Mouse (Mus musculus): Measurements from ENCODE around the gene Gpr87. TPM values are rescaled to one million over a fixed set of nuclear protein-coding genes. Genes with fewer than 3 reads are reported as not detected.

The Gpr87 gene
- total and polyA plus RNA-seq, 3 experiments: not detected

DNA sequence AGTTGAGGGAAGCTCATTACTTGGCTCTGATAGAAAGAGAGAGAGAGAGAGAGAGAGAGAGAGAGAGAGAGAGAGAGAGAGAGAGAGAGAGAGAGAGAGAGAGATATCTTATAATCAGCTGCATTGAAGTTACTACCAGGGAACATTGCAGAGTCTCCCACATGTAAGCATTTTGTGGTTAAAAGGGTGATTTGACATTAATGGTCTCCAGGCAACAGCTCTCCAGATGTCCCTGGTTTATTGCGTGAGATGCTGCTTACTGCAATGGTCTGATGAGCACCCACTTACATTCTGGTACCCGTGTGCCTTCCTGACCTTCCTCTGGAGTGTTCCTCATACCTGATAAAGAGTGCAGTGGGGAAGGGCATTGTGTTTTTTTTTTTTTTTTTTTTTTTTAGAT lies 40.0 kb downstream of the Gpr87 start:
- Histone ChIP-seq H3K9me3 (replicated peaks; ENCODE audit: insufficient read depth, low read length) (no peaks in the 10 kb centered on the region), H3K27me3 (ENCODE audit: control insufficient read depth in 1 of 2, insufficient read depth in 2 of 2, low read length in 2 of 2) (no peaks in the 10 kb centered on the region), H3K4me3 (ENCODE audit: control insufficient read depth in 1 of 2, insufficient read depth in 1 of 2, low read depth in 2 of 2, low read length in 2 of 2) (no peak overlapping the region), H3K9ac (ENCODE audit: control insufficient read depth, low read depth, low read length, poor library complexity, severe bottlenecking) (no peak overlapping the region), H3K4me1 (ENCODE audit: control insufficient read depth in 1 of 2, insufficient read depth in 2 of 2, low read length in 2 of 2) (peaks cover 10 to 11% of the 10 kb centered on the region in 2 experiments; a peak in 3 of 4 replicates), H3K36me3 (ENCODE audit: control insufficient read depth in 1 of 2, insufficient read depth in 2 of 2, low read length in 2 of 2) (peaks cover 0 to 21% of the 10 kb centered on the region in 2 experiments; a peak in 2 of 4 replicates), H3K79me2 (ENCODE audit: control insufficient read depth, insufficient read depth, low read length, poor library complexity) (no peaks in the 10 kb centered on the region), H3K27ac (ENCODE audit: control insufficient read depth, low read depth, low read length) (no peak overlapping the region)
- peak; percentile 76; the same call in 1 of the 2 replicates for TF ChIP-seq JUND (IDR thresholded peaks at IDR 0.05; ENCODE audit: low read depth, low read length)
- TF ChIP-seq ZC3H11A (IDR thresholded peaks at IDR 0.05; ENCODE audit: low read depth, low read length): no peak
- DNase-seq (ENCODE audit: low read depth, low spot score): no peak

DNA sequence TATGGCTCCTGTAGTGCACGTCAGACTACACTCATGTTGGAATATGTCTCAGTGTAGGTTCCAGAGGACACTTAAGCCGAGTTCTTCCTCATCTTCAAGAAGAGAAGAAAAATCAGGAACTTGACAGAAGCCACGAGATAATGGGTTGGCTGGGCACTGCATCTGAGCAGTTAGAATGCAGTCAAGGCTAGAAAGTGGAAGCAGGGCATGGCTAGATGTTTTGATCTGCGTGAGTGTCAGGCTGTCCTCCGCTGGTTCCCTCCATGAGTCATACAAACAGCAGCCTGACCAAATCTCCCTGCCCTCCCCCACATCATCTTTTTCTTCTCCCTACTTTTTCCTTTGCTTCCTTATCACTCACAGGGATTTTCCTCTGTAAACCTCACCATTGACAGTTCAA lies 41.5 kb downstream of the Gpr87 start, which contains the start of gene P2ry14:
Gene P2ry14 (minus strand): TSS at position 195 of the 400 bp plus-strand sequence.
- H3K36me3 ChIP-seq (ENCODE audit: control insufficient read depth in 1 of 2, insufficient read depth in 2 of 2, low read length in 2 of 2): peaks cover 0 to 28% of the 10 kb centered on the region in 2 experiments; a peak in 2 of 4 replicates
- peak; percentile 82 for DNase-seq (ENCODE audit: low read depth, low spot score)
- TF ChIP-seq TAL1 (IDR thresholded peaks at IDR 0.05; ENCODE audit: low read length) (0 out of 2 replicates have a peak, but pooled peaks have one; percentile 10), ZMIZ1 (IDR thresholded peaks at IDR 0.05; ENCODE audit: low read depth, low read length) (no peak), ZKSCAN1 (IDR thresholded peaks at IDR 0.05; ENCODE audit: low read depth, low read length) (no peak), UBTF (IDR thresholded peaks at IDR 0.05; ENCODE audit: borderline replicate concordance, insufficient read depth, low read depth, low read length) (no peak), JUND (IDR thresholded peaks at IDR 0.05; ENCODE audit: low read depth, low read length) (no peak), CTCF (IDR thresholded peaks at IDR 0.05 in 2 of 3, conservative IDR thresholded peaks at IDR 0.05 in 1 of 3; ENCODE audit: control insufficient read depth in 1 of 3, insufficient read depth in 1 of 3, low read depth in 2 of 3, low read length in 3 of 3, poor library complexity in 1 of 3, severe bottlenecking in 1 of 3) (no peak), MEF2A (IDR thresholded peaks at IDR 0.05; ENCODE audit: extremely low read depth, insufficient replicate concordance, low read depth, low read length, poor library complexity, severe bottlenecking) (no peak), HCFC1 (IDR thresholded peaks at IDR 0.05; ENCODE audit: low read depth, low read length) (no peak), EP300 (IDR thresholded peaks at IDR 0.05; ENCODE audit: low read depth in 1 of 2, low read length in 2 of 2) (peak in 1 of 2 experiments; percentile 63; a peak in 1 of 4 replicates), SMC3 (IDR thresholded peaks at IDR 0.05; ENCODE audit: low read depth, low read length) (no peak), SIN3A (IDR thresholded peaks at IDR 0.05; ENCODE audit: low read length) (peak; percentile 58; the same call in 1 of the 2 replicates), POLR2A (IDR thresholded peaks at IDR 0.05; ENCODE audit: control insufficient read depth in 1 of 2, insufficient read depth in 1 of 2, low read depth in 1 of 2, low read length in 2 of 2, poor library complexity in 1 of 2) (no peak), POLR2AphosphoS2 (IDR thresholded peaks at IDR 0.05; ENCODE audit: low read length) (no peak), MXI1 (IDR thresholded peaks at IDR 0.05; ENCODE audit: low read depth, low read length) (0 out of 2 replicates have a peak, but pooled peaks have one; percentile 60), ZNF384 (IDR thresholded peaks at IDR 0.05; ENCODE audit: low read depth, low read length) (no peak), TCF12 (IDR thresholded peaks at IDR 0.05; ENCODE audit: low read depth, low read length) (0 out of 2 replicates have a peak, but pooled peaks have one; percentile 12), CHD2 (IDR thresholded peaks at IDR 0.05; ENCODE audit: low read length) (no peak), GATA1 (IDR thresholded peaks at IDR 0.05; ENCODE audit: low read depth, low read length) (peak; percentile 62; the same call in 1 of the 2 replicates), MYB (IDR thresholded peaks at IDR 0.05; ENCODE audit: low read depth, low read length) (no peak), USF1 (IDR thresholded peaks at IDR 0.05; ENCODE audit: low read depth, low read length) (no peak), MAX (IDR thresholded peaks at IDR 0.05; ENCODE audit: low read length) (no peak), RAD21 (IDR thresholded peaks at IDR 0.05; ENCODE audit: low read depth, low read length) (no peak)
- peaks cover 11 to 14% of the 10 kb centered on the region in 2 experiments; a peak in 3 of 4 replicates for H3K4me1 ChIP-seq (ENCODE audit: control insufficient read depth in 1 of 2, insufficient read depth in 2 of 2, low read length in 2 of 2)
- H3K27me3 ChIP-seq (ENCODE audit: control insufficient read depth in 1 of 2, insufficient read depth in 2 of 2, low read length in 2 of 2): no peaks in the 10 kb centered on the region
- H3K27ac ChIP-seq (ENCODE audit: control insufficient read depth, low read depth, low read length): no peak within 1 kb of the TSS
- H3K4me3 ChIP-seq (ENCODE audit: control insufficient read depth in 1 of 2, insufficient read depth in 1 of 2, low read depth in 2 of 2, low read length in 2 of 2): no peak within 1 kb of the TSS
- no peak within 1 kb of the TSS for H3K9ac ChIP-seq (ENCODE audit: control insufficient read depth, low read depth, low read length, poor library complexity, severe bottlenecking)
- no peaks in the 10 kb centered on the region for H3K79me2 ChIP-seq (ENCODE audit: control insufficient read depth, insufficient read depth, low read length, poor library complexity)
- H3K9me3 ChIP-seq (replicated peaks; ENCODE audit: insufficient read depth, low read length): no peaks in the 10 kb centered on the region
